Mouse (Mus musculus) spleen, adult 2 months (tissue): ENCODE measurements around the gene Sprr2k. TPM values are rescaled to one million over a fixed set of nuclear protein-coding genes. Genes with fewer than 3 reads are reported as not detected.
"Not testable (repeated sequence)": the region's sequence is repeated elsewhere in the genome, so short reads cannot be mapped to it uniquely, and the experiment has no call there.

Source experiments
- DNase-seq, 2 experiments: peaks; one replicate each; pipeline versions ENCODE4 v3.0.0 to v3.0.0-alpha.2; 2012 to 2021; ENCODE audit warnings: low spot score in 2 of 2, low read depth in 1 of 2
- H3K27ac ChIP-seq: fragments of 200-500 bp; 2 replicates; pipeline ENCODE4 v1.5.1; 2012; ENCODE audit warnings: low read length, inconsistent platforms; ENCODE audit not compliant: insufficient read depth
- H3K27me3 ChIP-seq: fragments of 200-500 bp; 2 replicates; pipeline ENCODE4 v1.6.1; 2012; ENCODE audit warnings: mild to moderate bottlenecking, moderate library complexity, low read length, inconsistent platforms; ENCODE audit not compliant: control insufficient read depth, insufficient read depth
- H3K36me3 ChIP-seq: fragments of 200-500 bp; 2 replicates; pipeline ENCODE4 v1.6.1; 2012; ENCODE audit warnings: mild to moderate bottlenecking, low read length, inconsistent platforms; ENCODE audit not compliant: control insufficient read depth, insufficient read depth
- H3K4me1 ChIP-seq: fragments of 200-500 bp; 2 replicates; pipeline ENCODE4 v1.6.1; 2011; ENCODE audit warnings: inconsistent platforms; ENCODE audit not compliant: control insufficient read depth, insufficient read depth, insufficient read length
- H3K4me3 ChIP-seq: fragments of 200-500 bp; 2 replicates; pipeline ENCODE4 v1.5.1; 2011; ENCODE audit warnings: mild to moderate bottlenecking, inconsistent platforms; ENCODE audit not compliant: insufficient read depth, insufficient read length; ENCODE audit errors: extremely low read depth
- CTCF ChIP-seq: fragments of 200-500 bp; IDR thresholded peaks from 2 replicates; pipeline ENCODE4 v1.5.1; 2011; ENCODE audit warnings: mild to moderate bottlenecking, inconsistent platforms; ENCODE audit not compliant: insufficient read depth, insufficient read length, insufficient replicate concordance; ENCODE audit errors: extremely low read depth
- POLR2A ChIP-seq: fragments of 200-500 bp; IDR thresholded peaks from 2 replicates; pipeline ENCODE4 v1.6.1; 2011; ENCODE audit warnings: low read depth, low read length, inconsistent platforms
- WGBS: fragments of 180-500 bp; shearing (Covaris S2); methylation state at CpG from one replicate; pipeline ENCODE4 v1.1.7; 2018; 5-methylcytosine and 5-hydroxymethylcytosine counted together
- polyA plus RNA-seq: library from polyadenylated mRNA; depleted of rRNA; stranded (reverse); fragments of >200 nt; gene quantifications from 2 replicates; pipeline ENCODE4 v1.2.3, GENCODE M21; 2012; rRNA removed

Sprr2k gene
- polyA plus RNA-seq, 1 experiment = not detected

DNA sequence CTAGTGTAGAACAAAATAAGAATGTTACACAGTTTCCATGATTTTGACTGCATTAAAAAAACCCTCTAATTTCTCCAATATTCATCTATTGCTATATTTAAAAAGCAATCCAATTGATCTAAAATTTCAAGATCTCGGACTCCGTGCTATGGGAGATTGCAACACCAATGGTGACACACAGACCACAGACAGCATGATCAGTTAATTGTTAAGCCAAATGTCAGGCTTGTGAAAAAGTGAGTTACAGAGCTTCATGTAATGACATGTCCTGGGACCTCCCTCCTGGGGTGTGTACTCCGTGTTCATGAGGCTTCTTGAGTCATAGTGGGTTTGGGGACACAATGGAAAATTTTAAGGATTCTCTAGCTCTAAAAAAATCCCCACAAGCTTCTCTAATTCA, 7.8 kb downstream of the Sprr2k start:
- H3K27ac ChIP-seq = no peak overlapping the region
- no peak overlapping the region for H3K4me3 ChIP-seq
- no peaks in the 10 kb centered on the region for H3K27me3 ChIP-seq
- TF ChIP-seq POLR2A (no peak), CTCF (no peak)
- no peaks in the 10 kb centered on the region for H3K4me1 ChIP-seq
- no peak for DNase-seq
- no peaks in the 10 kb centered on the region for H3K36me3 ChIP-seq
- WGBS = 82% methylated on average over 3 of the region's 3 CpGs

DNA sequence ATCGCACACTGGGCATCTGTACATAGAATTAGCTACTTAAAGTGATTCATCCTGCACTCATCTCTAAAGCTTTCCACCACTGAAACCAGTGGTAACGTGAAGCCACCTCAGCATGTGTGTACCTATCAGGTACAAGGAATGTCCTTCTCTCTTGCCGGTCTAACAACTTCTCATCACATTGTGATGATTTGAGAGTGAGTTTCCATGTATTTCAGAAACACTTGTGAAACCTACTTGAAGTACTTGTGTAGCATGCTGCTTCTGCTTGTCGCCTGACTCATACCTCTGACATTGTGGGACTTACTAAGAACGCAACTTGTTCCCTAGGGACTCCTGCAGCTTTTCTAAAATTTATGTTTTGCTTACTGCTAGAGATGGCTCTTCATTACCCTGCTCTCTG, 22.8 kb downstream of the Sprr2k start:
- no peak overlapping the region for H3K4me3 ChIP-seq
- DNase-seq = no peak
- H3K4me1 ChIP-seq = no peaks in the 10 kb centered on the region
- H3K27me3 ChIP-seq = no peaks in the 10 kb centered on the region
- H3K27ac ChIP-seq = no peak overlapping the region
- TF ChIP-seq CTCF (no peak), POLR2A (no peak)
- no peaks in the 10 kb centered on the region for H3K36me3 ChIP-seq
- 87% methylated on average over 5 of the region's 5 CpGs for WGBS

DNA sequence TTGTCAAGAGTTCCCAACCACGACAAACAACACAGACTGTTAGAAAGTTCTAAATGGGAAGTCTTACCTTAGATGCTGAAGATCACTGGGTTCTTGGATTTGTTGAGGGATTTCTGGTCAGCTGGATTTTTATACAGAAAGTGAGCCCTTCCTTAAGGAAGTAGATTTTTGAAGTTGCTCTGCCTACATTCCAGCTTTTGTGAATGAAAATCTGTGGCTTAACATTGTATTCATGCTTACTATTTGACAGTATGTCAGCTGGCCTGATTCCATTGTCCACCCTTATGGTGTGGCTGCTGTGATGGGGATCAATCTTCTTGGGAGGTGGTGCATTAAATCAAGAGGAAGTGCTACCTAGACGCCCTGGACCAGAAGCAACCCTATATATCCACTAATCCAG, 26.2 kb downstream of the Sprr2k start, which contains the start of gene Sprr3:
TSS of gene Sprr3 (minus strand) at position 101 of the 400 bp plus-strand sequence.
- Histone ChIP-seq H3K4me3 (no peak within 1 kb of the TSS), H3K36me3 (no peaks in the 10 kb centered on the region), H3K27ac (no peak within 1 kb of the TSS), H3K27me3 (no peaks in the 10 kb centered on the region), H3K4me1 (no peaks in the 10 kb centered on the region)
- TF ChIP-seq POLR2A = no peak
- TF ChIP-seq CTCF = no peak
- 64% methylated on average over 2 of the region's 2 CpGs for WGBS
- no peak for DNase-seq

DNA sequence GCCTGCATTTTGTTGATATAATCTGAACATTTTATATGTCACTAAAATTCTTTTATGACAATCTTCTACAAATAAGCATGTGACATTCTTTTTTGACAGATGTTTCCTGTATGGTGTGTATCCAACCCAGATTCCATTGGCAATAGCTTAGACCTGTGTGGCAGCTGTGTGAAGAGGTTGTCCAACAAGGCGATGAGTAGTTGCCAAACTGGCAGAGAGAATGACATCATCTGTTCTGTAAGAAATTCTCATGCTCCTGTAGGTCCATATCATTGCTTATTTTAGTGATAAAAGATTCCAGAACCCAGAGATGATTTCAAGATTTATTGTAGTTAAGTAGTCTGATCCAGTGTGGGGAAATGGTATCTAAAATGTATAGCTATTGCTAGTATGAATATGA, 34.2 kb downstream of the Sprr2k start:
- DNase-seq = no peak
- Histone ChIP-seq H3K36me3 (no peaks in the 10 kb centered on the region), H3K4me1 (no peaks in the 10 kb centered on the region), H3K4me3 (no peak overlapping the region), H3K27ac (no peak overlapping the region), H3K27me3 (no peaks in the 10 kb centered on the region)
- WGBS = 75% methylated on average over 1 of the region's 1 CpGs
- TF ChIP-seq POLR2A (no peak), CTCF (no peak)

DNA sequence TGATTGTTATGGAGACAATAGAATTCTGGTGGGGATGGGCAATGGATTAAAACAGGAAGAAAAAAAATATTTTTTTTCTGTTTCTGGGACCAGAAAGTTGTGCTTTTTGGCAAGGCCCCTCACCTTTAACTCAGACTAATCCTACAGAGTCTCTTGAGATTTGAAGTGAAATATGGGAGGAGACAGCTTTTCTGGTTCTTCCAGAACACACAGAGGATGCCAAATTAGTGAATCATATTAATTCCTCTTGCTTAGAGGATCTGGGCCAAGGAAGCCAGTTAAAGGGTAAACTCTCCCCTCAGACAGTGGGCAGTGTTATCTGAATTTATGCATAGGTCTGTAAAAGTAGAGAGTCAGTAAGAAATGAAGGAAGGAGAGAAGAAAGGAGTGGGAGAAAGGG, 35.0 kb downstream of the Sprr2k start:
- H3K27me3 ChIP-seq = no peaks in the 10 kb centered on the region
- no peak overlapping the region for H3K4me3 ChIP-seq
- TF ChIP-seq POLR2A (no peak), CTCF (no peak)

DNA sequence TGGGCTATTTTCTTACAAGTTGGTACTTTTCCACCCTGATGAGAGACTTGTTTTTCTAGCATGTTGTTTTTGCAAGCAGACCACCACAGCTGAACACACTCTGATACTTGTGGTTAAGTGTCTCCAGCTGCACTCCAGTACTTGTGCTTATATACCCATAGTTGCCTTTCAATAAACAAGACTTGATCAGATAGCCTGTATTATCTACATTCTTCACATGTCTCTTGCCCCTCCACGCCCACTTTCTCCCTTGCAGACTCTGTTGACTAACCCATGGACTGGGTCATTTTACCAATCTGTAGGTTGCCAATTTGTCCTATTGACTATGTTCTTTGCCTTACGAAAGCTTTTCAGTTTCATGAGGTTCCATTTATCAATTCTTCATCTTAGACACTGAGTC, 37.7 kb downstream of the Sprr2k start:
- H3K27ac ChIP-seq = no peak overlapping the region
- H3K36me3 ChIP-seq = no peaks in the 10 kb centered on the region
- no peak for DNase-seq
- H3K27me3 ChIP-seq = no peaks in the 10 kb centered on the region
- no peaks in the 10 kb centered on the region for H3K4me1 ChIP-seq
- WGBS = 80% methylated on average over 2 of the region's 2 CpGs
- H3K4me3 ChIP-seq = no peak overlapping the region
- no peak for TF ChIP-seq CTCF
- TF ChIP-seq POLR2A = no peak

More for the DNA sequence above, 35.0 kb downstream of the Sprr2k start:
- H3K36me3 ChIP-seq = no peaks in the 10 kb centered on the region
- no peak overlapping the region for H3K27ac ChIP-seq
- DNase-seq = no peak
- no peaks in the 10 kb centered on the region for H3K4me1 ChIP-seq

DNA sequence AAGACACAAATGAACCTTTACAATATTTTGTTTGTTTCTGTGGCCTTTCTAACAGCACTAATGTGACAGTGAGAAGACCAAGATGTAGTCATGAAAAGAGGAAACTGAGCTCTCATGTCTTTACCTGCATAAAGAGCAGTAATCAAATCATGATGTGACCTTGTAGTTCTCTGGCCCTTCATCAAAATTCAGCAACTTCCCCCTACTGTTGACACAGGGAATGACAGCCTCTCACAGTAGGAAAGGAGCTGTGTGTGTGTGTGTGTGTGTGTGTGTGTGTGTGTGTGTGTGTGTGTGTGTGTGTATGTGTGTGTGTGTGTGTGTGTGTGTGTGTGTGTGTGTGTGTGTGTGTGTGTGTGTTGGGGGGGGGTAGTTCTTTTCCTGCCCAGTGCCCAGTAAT, 48.9 kb downstream of the Sprr2k start:
- not testable (repeated sequence) for H3K4me3 ChIP-seq, H3K4me1 ChIP-seq, H3K27ac ChIP-seq, H3K27me3 ChIP-seq, DNase-seq, H3K36me3 ChIP-seq

Other genes with a start within 250 kb of the Sprr2k start
- gene Sprr2a1, start 216.8 kb upstream of the Sprr2k start, polyA plus RNA-seq = not detected in 2 replicates
- 1.1 and 1.3 TPM in 2 replicates for gene Sprr2a2, start 216.7 kb upstream of the Sprr2k start, polyA plus RNA-seq
- not detected in 2 replicates for gene Sprr2a3, start 147.2 kb upstream of the Sprr2k start, polyA plus RNA-seq
- not detected in 2 replicates for gene Sprr2b, start 116.0 kb upstream of the Sprr2k start, polyA plus RNA-seq
- not detected in 2 replicates for gene Sprr2d, start 93.4 kb upstream of the Sprr2k start, polyA plus RNA-seq
- gene Sprr2e, start 80.4 kb upstream of the Sprr2k start, polyA plus RNA-seq = not detected in 2 replicates
- gene Sprr2f, start 67.4 kb upstream of the Sprr2k start, polyA plus RNA-seq = not detected in 2 replicates
- not detected in 2 replicates for gene Sprr2h, start 46.9 kb upstream of the Sprr2k start, polyA plus RNA-seq
- not detected in 2 replicates for gene Sprr2i, start 24.6 kb upstream of the Sprr2k start, polyA plus RNA-seq
- not detected in 2 replicates for gene Sprr2j-ps, start 14.5 kb upstream of the Sprr2k start, polyA plus RNA-seq
- gene Gm9774, start 3.2 kb upstream of the Sprr2k start, polyA plus RNA-seq = 3.5 and 6.0 TPM in 2 replicates
- not detected in 2 replicates for gene Sprr1b, start 6.2 kb downstream of the Sprr2k start, polyA plus RNA-seq
- gene Sprr3, start 26.1 kb downstream of the Sprr2k start, polyA plus RNA-seq = not detected in 2 replicates
- 0.15 TPM in 1 of 2 replicates, not detected in the other for gene Sprr1a, start 53.3 kb downstream of the Sprr2k start, polyA plus RNA-seq
- not detected in 2 replicates for gene Sprr4, start 67.9 kb downstream of the Sprr2k start, polyA plus RNA-seq
- gene 2310046K23Rik, start 101.9 kb downstream of the Sprr2k start, polyA plus RNA-seq = not detected in 2 replicates
- not detected in 2 replicates for gene Ivl, start 141.2 kb downstream of the Sprr2k start, polyA plus RNA-seq
- not detected in 2 replicates for gene Smcp, start 156.4 kb downstream of the Sprr2k start, polyA plus RNA-seq
- gene 2210017I01Rik, start 174.9 kb downstream of the Sprr2k start, polyA plus RNA-seq = not detected in 2 replicates
- not detected in 2 replicates for gene Lce6a, start 189.1 kb downstream of the Sprr2k start, polyA plus RNA-seq
- gene Lce1a1, start 215.7 kb downstream of the Sprr2k start, polyA plus RNA-seq = not detected in 2 replicates
- not detected in 2 replicates for gene Lce1b, start 224.3 kb downstream of the Sprr2k start, polyA plus RNA-seq
- not detected in 2 replicates for gene Lce1a2, start 237.7 kb downstream of the Sprr2k start, polyA plus RNA-seq
- gene Lce1c, start 246.7 kb downstream of the Sprr2k start, polyA plus RNA-seq = not detected in 2 replicates